Mouse (Mus musculus): ENCODE results near the gene Carns1. TPM values are rescaled to one million over a fixed set of nuclear protein-coding genes. Genes with fewer than 3 reads are reported as not detected.

The Carns1 gene
- polyA plus RNA-seq, 1 experiment from 2014 or later: 0.89 TPM

- ATAC-seq (replicated peaks; ENCODE audit: low FRiP score) (no peak), DNase-seq (ENCODE audit: low spot score) (no peak)
- Histone ChIP-seq H3K36me3 (ENCODE audit: control insufficient read depth, insufficient read depth, low read length) (no peaks in the 10 kb centered on the region), H3K27ac (ENCODE audit: low read depth, low read length) (no peak overlapping the region), H3K9ac (ENCODE audit: low read depth, low read length) (no peak overlapping the region), H3K4me1 (replicated peaks; ENCODE audit: control insufficient read depth, insufficient read depth, low read length) (peaks cover 57% of the 10 kb centered on the region), H3K4me2 (peak overlapping the region; percentile 40), H3K9me3 (ENCODE audit: control insufficient read depth, low read length) (no peaks in the 10 kb centered on the region), H3K4me3 (ENCODE audit: low read depth, low read length) (no peak overlapping the region), H3K27me3 (replicated peaks; ENCODE audit: control insufficient read depth, insufficient read depth, low read length) (peaks cover 68% of the 10 kb centered on the region)
- 36% methylated on average over 5 of the region's 5 CpGs for WGBS
Measured at GRCm38 (mm10) chr19:4217140-4217539, 41.9 kb upstream of the Carns1 start.

DNA sequence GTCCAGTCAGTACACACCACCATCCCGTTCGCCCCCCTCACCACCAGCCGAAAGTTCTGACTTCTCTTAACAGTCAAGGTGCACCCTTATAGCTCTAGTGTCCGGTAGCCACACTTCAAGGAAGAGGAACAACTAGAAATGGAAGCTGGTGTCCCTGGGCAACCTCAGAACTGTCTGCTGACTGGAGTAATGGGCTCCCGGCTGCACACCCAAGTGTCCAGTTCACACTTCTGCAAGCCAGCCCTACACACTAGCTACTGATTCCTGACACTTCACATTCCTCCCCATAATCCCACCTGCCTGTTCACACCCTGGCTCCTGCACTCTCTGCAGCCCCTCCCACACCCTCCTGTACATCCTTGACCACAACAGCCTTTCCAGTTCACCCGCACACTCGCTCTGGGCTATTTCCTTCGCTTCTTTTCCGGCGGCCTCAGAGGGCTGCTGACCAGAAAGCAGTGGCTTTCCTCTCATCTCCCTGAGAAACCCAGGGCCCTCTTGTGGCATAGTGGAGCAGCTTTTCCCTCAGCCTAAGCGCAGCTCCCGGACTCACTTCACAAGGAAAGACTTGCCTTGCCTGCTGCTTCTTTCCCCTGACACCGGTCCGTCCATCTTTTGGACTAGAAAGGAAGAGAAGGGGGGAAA is 40.9 kb upstream of the Carns1 start:
- Histone ChIP-seq H3K9ac (ENCODE audit: low read depth, low read length) (no peak overlapping the region), H3K9me3 (ENCODE audit: control insufficient read depth, low read length) (no peaks in the 10 kb centered on the region), H3K4me1 (replicated peaks; ENCODE audit: control insufficient read depth, insufficient read depth, low read length) (peaks cover 48% of the 10 kb centered on the region), H3K36me3 (ENCODE audit: control insufficient read depth, insufficient read depth, low read length) (no peaks in the 10 kb centered on the region), H3K27me3 (replicated peaks; ENCODE audit: control insufficient read depth, insufficient read depth, low read length) (peaks cover 74% of the 10 kb centered on the region), H3K4me2 (peak overlapping the region; percentile 84), H3K27ac (ENCODE audit: low read depth, low read length) (no peak overlapping the region), H3K4me3 (ENCODE audit: low read depth, low read length) (peak overlapping the region; percentile 5; the same call in 1 of the 2 replicates)
- 16% methylated on average over 14 of the region's 14 CpGs for WGBS
- ATAC-seq (replicated peaks; ENCODE audit: low FRiP score) (no peak), DNase-seq (ENCODE audit: low spot score) (no peak)

DNA sequence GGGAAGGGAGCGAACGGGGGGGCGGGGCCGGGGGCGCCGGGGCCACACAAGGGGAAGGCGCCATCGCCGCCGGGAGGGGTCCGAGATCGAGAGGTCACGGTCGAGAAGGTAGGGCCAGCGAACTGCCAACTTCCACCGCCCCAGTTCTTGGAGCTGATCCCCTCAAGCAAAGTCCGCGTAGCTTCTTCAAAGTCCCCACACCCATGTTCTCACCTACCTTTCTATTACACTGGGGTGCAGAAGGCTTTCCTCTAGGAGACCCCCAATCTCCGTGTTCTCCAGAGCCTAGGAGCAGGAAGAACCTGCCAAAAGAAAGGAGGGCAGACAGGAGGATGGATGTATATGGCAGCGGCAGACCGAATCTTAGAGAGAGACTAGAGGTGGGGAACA is 40.2 kb upstream of the Carns1 start:
- peaks cover 81% of the 10 kb centered on the region for H3K27me3 ChIP-seq (replicated peaks; ENCODE audit: control insufficient read depth, insufficient read depth, low read length)
- peaks cover 40% of the 10 kb centered on the region for H3K4me1 ChIP-seq (replicated peaks; ENCODE audit: control insufficient read depth, insufficient read depth, low read length)
- H3K4me2 ChIP-seq: peak overlapping the region; percentile 84
- H3K4me3 ChIP-seq (ENCODE audit: low read depth, low read length): peak overlapping the region; percentile 67
- DNase-seq (ENCODE audit: low spot score) (no peak), ATAC-seq (replicated peaks; ENCODE audit: low FRiP score) (no peak)
- H3K36me3 ChIP-seq (ENCODE audit: control insufficient read depth, insufficient read depth, low read length): no peaks in the 10 kb centered on the region
- H3K27ac ChIP-seq (ENCODE audit: low read depth, low read length): peak overlapping the region; percentile 82; the same call in 1 of the 2 replicates
- H3K9ac ChIP-seq (ENCODE audit: low read depth, low read length): peak overlapping the region; percentile 73
- WGBS: 1% methylated on average over 14 of the region's 21 CpGs
- no peaks in the 10 kb centered on the region for H3K9me3 ChIP-seq (ENCODE audit: control insufficient read depth, low read length)

- H3K4me1 ChIP-seq (replicated peaks; ENCODE audit: control insufficient read depth, insufficient read depth, low read length): peaks cover 35% of the 10 kb centered on the region
- H3K9ac ChIP-seq (ENCODE audit: low read depth, low read length): peak overlapping the region; percentile 73
- ATAC-seq (replicated peaks; ENCODE audit: low FRiP score): peak; percentile 22; the same call in 1 of the 2 replicates
- H3K27me3 ChIP-seq (replicated peaks; ENCODE audit: control insufficient read depth, insufficient read depth, low read length): peaks cover 82% of the 10 kb centered on the region
- peak overlapping the region; percentile 67 for H3K4me3 ChIP-seq (ENCODE audit: low read depth, low read length)
- H3K9me3 ChIP-seq (ENCODE audit: control insufficient read depth, low read length): no peaks in the 10 kb centered on the region
- DNase-seq (ENCODE audit: low spot score): no peak
- peak overlapping the region; percentile 84 for H3K4me2 ChIP-seq
- H3K27ac ChIP-seq (ENCODE audit: low read depth, low read length): peak overlapping the region; percentile 82
- WGBS: 1% methylated on average over 54 of the region's 81 CpGs
- H3K36me3 ChIP-seq (ENCODE audit: control insufficient read depth, insufficient read depth, low read length): no peaks in the 10 kb centered on the region
Measured at GRCm38 (mm10) chr19:4214771-4215450, 39.6 kb upstream of the Carns1 start.

GRCm38 (mm10) chr19:4214071-4214770 is 38.9 kb upstream of the Carns1 start, which contains the start of the genes Clcf1 and AC109138.7:
TSS of gene Clcf1 (plus strand) at chr19:4214238.
TSS of gene AC109138.7 (plus strand) at chr19:4214357.
- Histone ChIP-seq H3K9me3 (ENCODE audit: control insufficient read depth, low read length) (no peaks in the 10 kb centered on the region), H3K9ac (ENCODE audit: low read depth, low read length) (peak within 1 kb of the TSS; percentile 73), H3K27me3 (replicated peaks; ENCODE audit: control insufficient read depth, insufficient read depth, low read length) (peaks cover 86% of the 10 kb centered on the region), H3K4me3 (ENCODE audit: low read depth, low read length) (peak within 1 kb of the TSS; percentile 67), H3K4me2 (peak within 1 kb of the TSS; percentile 84), H3K36me3 (ENCODE audit: control insufficient read depth, insufficient read depth, low read length) (no peaks in the 10 kb centered on the region), H3K27ac (ENCODE audit: low read depth, low read length) (peak within 1 kb of the TSS; percentile 82), H3K4me1 (replicated peaks; ENCODE audit: control insufficient read depth, insufficient read depth, low read length) (peaks cover 33% of the 10 kb centered on the region)
- DNase-seq (ENCODE audit: low spot score): no peak
- under 1% methylated on average over 48 of the region's 49 CpGs for WGBS
- peak; percentile 34; the same call in 1 of the 2 replicates for ATAC-seq (replicated peaks; ENCODE audit: low FRiP score)

DNA sequence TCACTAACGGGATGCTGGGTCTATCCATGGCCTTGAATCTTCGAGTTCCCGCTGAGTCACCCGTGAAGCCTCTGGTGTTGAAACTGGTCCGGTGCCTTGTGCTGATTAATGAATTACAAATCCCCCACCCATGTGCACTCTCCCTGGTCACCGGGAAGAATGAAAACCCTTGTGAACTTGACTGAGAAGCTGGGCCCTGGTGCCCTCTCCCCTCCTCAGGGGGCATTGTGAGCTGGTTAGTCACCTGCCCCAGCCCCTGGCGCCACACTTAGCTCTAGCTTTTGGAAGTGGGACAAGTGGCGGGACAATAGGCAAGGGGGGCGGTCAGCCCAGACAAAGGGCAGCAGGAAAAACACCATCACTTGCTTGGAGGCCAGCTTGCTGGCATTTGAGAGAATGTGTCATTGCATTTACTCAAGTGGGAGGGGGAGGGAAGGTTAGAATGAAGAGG is 38.3 kb upstream of the Carns1 start:
- peak overlapping the region; percentile 84 for H3K4me2 ChIP-seq
- H3K36me3 ChIP-seq (ENCODE audit: control insufficient read depth, insufficient read depth, low read length): no peaks in the 10 kb centered on the region
- DNase-seq (ENCODE audit: low spot score) (no peak), ATAC-seq (replicated peaks; ENCODE audit: low FRiP score) (no peak)
- 3% methylated on average over 9 of the region's 9 CpGs for WGBS
- no peak overlapping the region for H3K9ac ChIP-seq (ENCODE audit: low read depth, low read length)
- H3K27ac ChIP-seq (ENCODE audit: low read depth, low read length): no peak overlapping the region
- H3K4me3 ChIP-seq (ENCODE audit: low read depth, low read length): peak overlapping the region; percentile 67
- H3K4me1 ChIP-seq (replicated peaks; ENCODE audit: control insufficient read depth, insufficient read depth, low read length): peaks cover 33% of the 10 kb centered on the region
- peaks cover 90% of the 10 kb centered on the region for H3K27me3 ChIP-seq (replicated peaks; ENCODE audit: control insufficient read depth, insufficient read depth, low read length)
- no peaks in the 10 kb centered on the region for H3K9me3 ChIP-seq (ENCODE audit: control insufficient read depth, low read length)

- Histone ChIP-seq H3K27ac (ENCODE audit: low read depth, low read length) (no peak overlapping the region), H3K27me3 (replicated peaks; ENCODE audit: control insufficient read depth, insufficient read depth, low read length) (peaks cover 77% of the 10 kb centered on the region), H3K4me3 (ENCODE audit: low read depth, low read length) (no peak overlapping the region), H3K9ac (ENCODE audit: low read depth, low read length) (no peak overlapping the region), H3K9me3 (ENCODE audit: control insufficient read depth, low read length) (no peaks in the 10 kb centered on the region), H3K4me1 (replicated peaks; ENCODE audit: control insufficient read depth, insufficient read depth, low read length) (peaks cover 29% of the 10 kb centered on the region), H3K36me3 (ENCODE audit: control insufficient read depth, insufficient read depth, low read length) (no peaks in the 10 kb centered on the region), H3K4me2 (no peak overlapping the region)
- ATAC-seq (replicated peaks; ENCODE audit: low FRiP score): no peak
- 40% methylated on average over 4 of the region's 4 CpGs for WGBS
- no peak for DNase-seq (ENCODE audit: low spot score)
Measured at GRCm38 (mm10) chr19:4211891-4212588, 36.8 kb upstream of the Carns1 start.

DNA sequence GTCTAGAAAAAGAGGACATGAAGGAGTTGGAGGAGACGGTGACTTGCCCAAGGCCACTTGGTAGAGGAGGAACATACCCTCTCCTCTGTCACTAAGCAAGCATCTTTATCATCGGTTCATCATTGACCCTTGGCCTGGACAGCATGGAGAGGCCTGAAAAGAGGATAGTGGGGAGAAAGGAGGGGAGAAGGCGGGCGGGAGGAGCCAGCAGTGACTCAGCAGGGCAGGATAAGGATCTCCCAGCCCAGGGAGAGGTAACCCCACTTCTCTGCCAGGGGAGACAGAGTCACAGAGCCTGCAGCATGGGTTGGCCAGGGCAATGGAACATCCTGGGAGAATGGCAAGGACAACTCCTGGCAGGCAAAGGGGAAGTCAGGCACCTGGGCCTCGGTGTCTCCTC is 33.3 kb upstream of the Carns1 start:
- H3K36me3 ChIP-seq (ENCODE audit: control insufficient read depth, insufficient read depth, low read length): no peaks in the 10 kb centered on the region
- H3K4me3 ChIP-seq (ENCODE audit: low read depth, low read length): no peak overlapping the region
- no peak overlapping the region for H3K27ac ChIP-seq (ENCODE audit: low read depth, low read length)
- 58% methylated on average over 5 of the region's 5 CpGs for WGBS
- DNase-seq (ENCODE audit: low spot score): no peak
- H3K4me2 ChIP-seq: no peak overlapping the region
- no peaks in the 10 kb centered on the region for H3K9me3 ChIP-seq (ENCODE audit: control insufficient read depth, low read length)
- peaks cover 48% of the 10 kb centered on the region for H3K27me3 ChIP-seq (replicated peaks; ENCODE audit: control insufficient read depth, insufficient read depth, low read length)
- H3K9ac ChIP-seq (ENCODE audit: low read depth, low read length): no peak overlapping the region
- peaks cover 5% of the 10 kb centered on the region for H3K4me1 ChIP-seq (replicated peaks; ENCODE audit: control insufficient read depth, insufficient read depth, low read length)
- no peak for ATAC-seq (replicated peaks; ENCODE audit: low FRiP score)
